Mouse (Mus musculus) kidney, adult 2 months (tissue): ENCODE data around the gene Sec24c. TPM values are rescaled to one million over a fixed set of nuclear protein-coding genes. Genes with fewer than 3 reads are reported as not detected.

ENCODE experiments used
- DNase-seq: peaks from one replicate; pipeline ENCODE4 v3.0.0; 2021
- H3K27ac ChIP-seq: fragments of 200-500 bp; 2 replicates; pipeline ENCODE4 v1.5.1; 2012; ENCODE audit warnings: low read depth, low read length, control low read depth, inconsistent platforms; ENCODE audit not compliant: insufficient read depth
- H3K27me3 ChIP-seq: fragments of 200-500 bp; replicated peaks from 2 replicates; pipeline ENCODE4 v1.6.1; 2012; ENCODE audit warnings: mild to moderate bottlenecking, moderate library complexity, low read length, inconsistent platforms; ENCODE audit not compliant: control insufficient read depth, insufficient read depth
- H3K36me3 ChIP-seq: fragments of 200-500 bp; 2 replicates; pipeline ENCODE4 v1.6.1; 2012; ENCODE audit warnings: mild to moderate bottlenecking, moderate library complexity, low read length, inconsistent platforms; ENCODE audit not compliant: control insufficient read depth, insufficient read depth
- H3K4me1 ChIP-seq: fragments of 200-500 bp; 2 replicates; pipeline ENCODE4 v1.6.1; 2011; ENCODE audit warnings: low read length; ENCODE audit not compliant: control insufficient read depth, insufficient read depth
- H3K4me3 ChIP-seq: fragments of 200-500 bp; 2 replicates; pipeline ENCODE4 v1.5.1; 2011; ENCODE audit warnings: mild to moderate bottlenecking, low read depth, low read length, control low read depth; ENCODE audit not compliant: insufficient read depth
- CTCF ChIP-seq: fragments of 200-500 bp; conservative IDR thresholded peaks from 2 replicates; pipeline ENCODE4 v1.5.1; 2011; ENCODE audit warnings: low read depth, mild to moderate bottlenecking, control low read depth, low read length, moderate library complexity, mixed read lengths; ENCODE audit not compliant: insufficient read depth, insufficient read length
- POLR2A ChIP-seq: fragments of 200-500 bp; IDR thresholded peaks from one replicate; pipeline ENCODE4 v1.6.1; 2011; ENCODE audit warnings: low read depth, low read length, control low read depth
- WGBS: fragments of 180-500 bp; shearing (Covaris S2); methylation state at CpG from one replicate; pipeline ENCODE4 v1.1.7; 2018; 5-methylcytosine and 5-hydroxymethylcytosine counted together
- polyA plus RNA-seq: library from polyadenylated mRNA; depleted of rRNA; stranded (reverse); fragments of >200 nt; gene quantifications from 2 replicates; pipeline ENCODE4 v1.2.3, GENCODE M21; 2012

The Sec24c gene
- polyA plus RNA-seq, 1 experiment, result 133 TPM

- H3K4me3 ChIP-seq, result no peak overlapping the region
- 7% methylated on average over 5 of the region's 5 CpGs for WGBS
- no peak overlapping the region for H3K27ac ChIP-seq
- peaks cover 3% of the 10 kb centered on the region; the same call in 1 of the 2 replicates for H3K36me3 ChIP-seq
- no peaks in the 10 kb centered on the region for H3K27me3 ChIP-seq
- no peaks in the 10 kb centered on the region for H3K4me1 ChIP-seq
- TF ChIP-seq POLR2A (no peak), CTCF (peak; percentile 78)
- DNase-seq, result peak; percentile 69
These were observed 49.9 kb downstream of the Sec24c start for GRCm38 (mm10) chr14:20724043-20724442.

- Histone ChIP-seq H3K4me1 (no peaks in the 10 kb centered on the region), H3K27me3 (no peaks in the 10 kb centered on the region), H3K36me3 (peaks cover 4% of the 10 kb centered on the region; the same call in 1 of the 2 replicates), H3K4me3 (no peak overlapping the region), H3K27ac (no peak overlapping the region)
- no peak for DNase-seq
- TF ChIP-seq POLR2A (no peak), CTCF (no peak)
- WGBS, result 68% methylated on average over 6 of the region's 6 CpGs
These were observed 51.7 kb downstream of the Sec24c start for GRCm38 (mm10) chr14:20725660-20726339.

- H3K27me3 ChIP-seq, result no peaks in the 10 kb centered on the region
- H3K36me3 ChIP-seq, result peaks cover 4% of the 10 kb centered on the region; the same call in 1 of the 2 replicates
- TF ChIP-seq CTCF (no peak), POLR2A (no peak)
- no peak overlapping the region for H3K27ac ChIP-seq
- peaks cover 3% of the 10 kb centered on the region; the same call in 1 of the 2 replicates for H3K4me1 ChIP-seq
- no peak overlapping the region for H3K4me3 ChIP-seq
- DNase-seq, result no peak
- 83% methylated on average over 9 of the region's 9 CpGs for WGBS
These were observed 55.8 kb downstream of the Sec24c start for GRCm38 (mm10) chr14:20729871-20730270.

- H3K36me3 ChIP-seq, result peaks cover 4% of the 10 kb centered on the region; the same call in 1 of the 2 replicates
These were observed 56.9 kb downstream of the Sec24c start for GRCm38 (mm10) chr14:20730853-20731602.

GRCm38 (mm10) chr14:20733041-20733951 is 59.2 kb downstream of the Sec24c start:
- TF ChIP-seq CTCF (no peak), POLR2A (no peak)
- H3K27ac ChIP-seq, result peak overlapping the region; percentile 83; the same call in 1 of the 2 replicates
- peak; percentile 37 for DNase-seq
- peaks cover 3% of the 10 kb centered on the region; the same call in 1 of the 2 replicates for H3K4me1 ChIP-seq
- no peaks in the 10 kb centered on the region for H3K27me3 ChIP-seq
- peaks cover 4% of the 10 kb centered on the region; the same call in 1 of the 2 replicates for H3K36me3 ChIP-seq
- peak overlapping the region; percentile 97 for H3K4me3 ChIP-seq
- WGBS, result 37% methylated on average over 12 of the region's 12 CpGs

More at GRCm38 (mm10) chr14:20730853-20731602, 56.9 kb downstream of the Sec24c start:
- peaks cover 3% of the 10 kb centered on the region; the same call in 1 of the 2 replicates for H3K4me1 ChIP-seq
- WGBS, result 84% methylated on average over 9 of the region's 9 CpGs
- no peak overlapping the region for H3K4me3 ChIP-seq
- no peaks in the 10 kb centered on the region for H3K27me3 ChIP-seq
- H3K27ac ChIP-seq, result no peak overlapping the region
- DNase-seq, result no peak
- no peak for TF ChIP-seq CTCF
- TF ChIP-seq POLR2A, result no peak

- Histone ChIP-seq H3K36me3 (peaks cover 2% of the 10 kb centered on the region; the same call in 1 of the 2 replicates), H3K4me3 (peak within 1 kb of the TSS; percentile 97), H3K27ac (peak within 1 kb of the TSS; percentile 83), H3K4me1 (peaks cover 3% of the 10 kb centered on the region; the same call in 1 of the 2 replicates), H3K27me3 (no peaks in the 10 kb centered on the region)
- WGBS, result under 1% methylated on average over 60 of the region's 81 CpGs
- TF ChIP-seq POLR2A (no peak), CTCF (no peak)
- DNase-seq, result peak; percentile 92
These were observed 60.1 kb downstream of the Sec24c start, which contains the start of gene Ndst2 for GRCm38 (mm10) chr14:20733952-20734774. Gene Ndst2, minus strand, starts transcription at chr14:20734562.
